Mouse (Mus musculus): Measurements from ENCODE around the gene Egfr. TPM values are rescaled to one million over a fixed set of nuclear protein-coding genes. Genes with fewer than 3 reads are reported as not detected.

Egfr gene
- polyA plus RNA-seq, 1 experiment from 2014 or later: 5.4 TPM

- H3K4me1 ChIP-seq (replicated peaks; ENCODE audit: control insufficient read depth, insufficient read depth, low read length): peaks cover 29% of the 10 kb centered on the region
- H3K9me3 ChIP-seq (ENCODE audit: control insufficient read depth, low read length): no peaks in the 10 kb centered on the region
- no peak overlapping the region for H3K4me3 ChIP-seq (ENCODE audit: low read length)
- H3K27ac ChIP-seq (ENCODE audit: low read length): no peak overlapping the region
- no peaks in the 10 kb centered on the region for H3K27me3 ChIP-seq (ENCODE audit: control insufficient read depth, insufficient read depth, low read depth, low read length)
- no peak overlapping the region for H3K9ac ChIP-seq (ENCODE audit: low read length)
- H3K36me3 ChIP-seq (ENCODE audit: control insufficient read depth, insufficient read depth, low read length): no peaks in the 10 kb centered on the region
- WGBS: 57% methylated on average over 3 of the region's 3 CpGs
- H3K4me2 ChIP-seq (ENCODE audit: low read depth, low read length): no peak overlapping the region
- peak; percentile 55 for ATAC-seq (ENCODE audit: low read depth)
Observed at GRCm38 (mm10) chr11:16797456-16797855, 45.5 kb downstream of the Egfr start.

GRCm38 (mm10) chr11:16798136-16798535 lies 46.1 kb downstream of the Egfr start:
- Histone ChIP-seq H3K9me3 (ENCODE audit: control insufficient read depth, low read length) (no peaks in the 10 kb centered on the region), H3K36me3 (ENCODE audit: control insufficient read depth, insufficient read depth, low read length) (no peaks in the 10 kb centered on the region), H3K4me2 (ENCODE audit: low read depth, low read length) (no peak overlapping the region), H3K4me3 (ENCODE audit: low read length) (no peak overlapping the region), H3K27ac (ENCODE audit: low read length) (no peak overlapping the region), H3K27me3 (ENCODE audit: control insufficient read depth, insufficient read depth, low read depth, low read length) (no peaks in the 10 kb centered on the region), H3K9ac (ENCODE audit: low read length) (no peak overlapping the region), H3K4me1 (replicated peaks; ENCODE audit: control insufficient read depth, insufficient read depth, low read length) (peaks cover 24% of the 10 kb centered on the region)
- ATAC-seq (ENCODE audit: low read depth): no peak

- Histone ChIP-seq H3K4me1 (replicated peaks; ENCODE audit: control insufficient read depth, insufficient read depth, low read length) (peaks cover 12% of the 10 kb centered on the region; the same call in 1 of the 2 replicates), H3K4me3 (ENCODE audit: low read length) (no peak overlapping the region), H3K36me3 (ENCODE audit: control insufficient read depth, insufficient read depth, low read length) (no peaks in the 10 kb centered on the region), H3K9me3 (ENCODE audit: control insufficient read depth, low read length) (no peaks in the 10 kb centered on the region), H3K9ac (ENCODE audit: low read length) (no peak overlapping the region), H3K27ac (ENCODE audit: low read length) (no peak overlapping the region), H3K4me2 (ENCODE audit: low read depth, low read length) (no peak overlapping the region), H3K27me3 (ENCODE audit: control insufficient read depth, insufficient read depth, low read depth, low read length) (no peaks in the 10 kb centered on the region)
- 26% methylated on average over 6 of the region's 6 CpGs for WGBS
- peak; percentile 93 for ATAC-seq (ENCODE audit: low read depth)
Observed at GRCm38 (mm10) chr11:16800507-16800906, 48.5 kb downstream of the Egfr start.

GRCm38 (mm10) chr11:16802668-16803067 lies 50.7 kb downstream of the Egfr start:
- no peak overlapping the region for H3K9ac ChIP-seq (ENCODE audit: low read length)
- no peaks in the 10 kb centered on the region for H3K27me3 ChIP-seq (ENCODE audit: control insufficient read depth, insufficient read depth, low read depth, low read length)
- ATAC-seq (ENCODE audit: low read depth): no peak
- peaks cover 8% of the 10 kb centered on the region; the same call in 1 of the 2 replicates for H3K4me1 ChIP-seq (replicated peaks; ENCODE audit: control insufficient read depth, insufficient read depth, low read length)
- no peak overlapping the region for H3K4me3 ChIP-seq (ENCODE audit: low read length)
- 35% methylated on average over 1 of the region's 1 CpGs for WGBS
- H3K27ac ChIP-seq (ENCODE audit: low read length): no peak overlapping the region
- H3K9me3 ChIP-seq (ENCODE audit: control insufficient read depth, low read length): no peaks in the 10 kb centered on the region
- H3K4me2 ChIP-seq (ENCODE audit: low read depth, low read length): no peak overlapping the region
- no peaks in the 10 kb centered on the region for H3K36me3 ChIP-seq (ENCODE audit: control insufficient read depth, insufficient read depth, low read length)

GRCm38 (mm10) chr11:16804016-16804415 lies 52.0 kb downstream of the Egfr start:
- Histone ChIP-seq H3K36me3 (ENCODE audit: control insufficient read depth, insufficient read depth, low read length) (no peaks in the 10 kb centered on the region), H3K4me3 (ENCODE audit: low read length) (no peak overlapping the region), H3K27ac (ENCODE audit: low read length) (no peak overlapping the region), H3K4me2 (ENCODE audit: low read depth, low read length) (no peak overlapping the region), H3K4me1 (replicated peaks; ENCODE audit: control insufficient read depth, insufficient read depth, low read length) (peaks cover 8% of the 10 kb centered on the region; the same call in 1 of the 2 replicates), H3K27me3 (ENCODE audit: control insufficient read depth, insufficient read depth, low read depth, low read length) (no peaks in the 10 kb centered on the region), H3K9ac (ENCODE audit: low read length) (no peak overlapping the region), H3K9me3 (ENCODE audit: control insufficient read depth, low read length) (no peaks in the 10 kb centered on the region)
- ATAC-seq (ENCODE audit: low read depth): no peak
- WGBS: 89% methylated on average over 2 of the region's 2 CpGs

GRCm38 (mm10) chr11:16805886-16806285 lies 53.9 kb downstream of the Egfr start:
- H3K27ac ChIP-seq (ENCODE audit: low read length): no peak overlapping the region
- WGBS: 77% methylated on average over 4 of the region's 4 CpGs
- H3K27me3 ChIP-seq (ENCODE audit: control insufficient read depth, insufficient read depth, low read depth, low read length): no peaks in the 10 kb centered on the region
- peaks cover 7% of the 10 kb centered on the region; the same call in 1 of the 2 replicates for H3K4me1 ChIP-seq (replicated peaks; ENCODE audit: control insufficient read depth, insufficient read depth, low read length)
- H3K9ac ChIP-seq (ENCODE audit: low read length): no peak overlapping the region
- H3K36me3 ChIP-seq (ENCODE audit: control insufficient read depth, insufficient read depth, low read length): no peaks in the 10 kb centered on the region
- H3K9me3 ChIP-seq (ENCODE audit: control insufficient read depth, low read length): no peaks in the 10 kb centered on the region
- ATAC-seq (ENCODE audit: low read depth): no peak
- no peak overlapping the region for H3K4me2 ChIP-seq (ENCODE audit: low read depth, low read length)
- H3K4me3 ChIP-seq (ENCODE audit: low read length): no peak overlapping the region

GRCm38 (mm10) chr11:16809161-16809967 lies 57.4 kb downstream of the Egfr start:
- Histone ChIP-seq H3K4me3 (ENCODE audit: low read length) (no peak overlapping the region), H3K9ac (ENCODE audit: low read length) (no peak overlapping the region), H3K9me3 (ENCODE audit: control insufficient read depth, low read length) (no peaks in the 10 kb centered on the region), H3K36me3 (ENCODE audit: control insufficient read depth, insufficient read depth, low read length) (no peaks in the 10 kb centered on the region), H3K27ac (ENCODE audit: low read length) (0 out of 2 replicates have a peak overlapping the region, but pooled peaks have one; percentile 44), H3K4me1 (replicated peaks; ENCODE audit: control insufficient read depth, insufficient read depth, low read length) (peaks cover 7% of the 10 kb centered on the region; the same call in 1 of the 2 replicates), H3K4me2 (ENCODE audit: low read depth, low read length) (no peak overlapping the region), H3K27me3 (ENCODE audit: control insufficient read depth, insufficient read depth, low read depth, low read length) (no peaks in the 10 kb centered on the region)
- WGBS: 46% methylated on average over 9 of the region's 9 CpGs
- ATAC-seq (ENCODE audit: low read depth): peak; percentile 23; the same call in 1 of the 2 replicates

- no peak overlapping the region for H3K4me2 ChIP-seq (ENCODE audit: low read depth, low read length)
- no peak overlapping the region for H3K9ac ChIP-seq (ENCODE audit: low read length)
- no peaks in the 10 kb centered on the region for H3K9me3 ChIP-seq (ENCODE audit: control insufficient read depth, low read length)
- H3K4me1 ChIP-seq (replicated peaks; ENCODE audit: control insufficient read depth, insufficient read depth, low read length): peaks cover 7% of the 10 kb centered on the region; the same call in 1 of the 2 replicates
- no peak overlapping the region for H3K4me3 ChIP-seq (ENCODE audit: low read length)
- no peak for ATAC-seq (ENCODE audit: low read depth)
- no peak overlapping the region for H3K27ac ChIP-seq (ENCODE audit: low read length)
- 87% methylated on average over 3 of the region's 3 CpGs for WGBS
- no peaks in the 10 kb centered on the region for H3K36me3 ChIP-seq (ENCODE audit: control insufficient read depth, insufficient read depth, low read length)
- H3K27me3 ChIP-seq (ENCODE audit: control insufficient read depth, insufficient read depth, low read depth, low read length): no peaks in the 10 kb centered on the region
Observed at GRCm38 (mm10) chr11:16810086-16810485, 58.1 kb downstream of the Egfr start.

GRCm38 (mm10) chr11:16813298-16813697 lies 61.3 kb downstream of the Egfr start:
- Histone ChIP-seq H3K9ac (ENCODE audit: low read length) (no peak overlapping the region), H3K9me3 (ENCODE audit: control insufficient read depth, low read length) (no peaks in the 10 kb centered on the region), H3K4me1 (replicated peaks; ENCODE audit: control insufficient read depth, insufficient read depth, low read length) (peaks cover 7% of the 10 kb centered on the region; the same call in 1 of the 2 replicates), H3K27me3 (ENCODE audit: control insufficient read depth, insufficient read depth, low read depth, low read length) (no peaks in the 10 kb centered on the region), H3K4me3 (ENCODE audit: low read length) (no peak overlapping the region), H3K36me3 (ENCODE audit: control insufficient read depth, insufficient read depth, low read length) (no peaks in the 10 kb centered on the region), H3K4me2 (ENCODE audit: low read depth, low read length) (no peak overlapping the region), H3K27ac (ENCODE audit: low read length) (no peak overlapping the region)
- no peak for ATAC-seq (ENCODE audit: low read depth)

All from lung, embryonic 16.5 days (tissue).